Comparison of ENCODE assay signal across 18 mouse cellular contexts in genomic region chr8:78634018-78634417, GRCm38 (mm10).
A peak's percentile ranks its signal among the peaks of the same experiment; 100 is the strongest.
DNase-seq lines count a peak whose midpoint lies in the region; ATAC-seq and TF ChIP-seq lines count a peak whose summit lies in the region.
"Had no signal": no experiment of that assay in that cellular context is flagged by ENCODE, and none has a peak within 500 bp of the region (broad histone marks: within the 10 kb centered on the region; RNA-seq: fewer than 3 reads in every experiment).

No protein-coding gene starts in this region.

- H3K9ac ChIP-seq in intestine, embryonic 15.5 days, result no peak overlapping the region
- no peak overlapping the region for H3K9ac ChIP-seq in intestine, postnatal 0 days (ENCODE audit: low read depth, low read length)
- H3K9ac ChIP-seq in neural tube, embryonic 11.5 days (ENCODE audit: low read length), result no peak overlapping the region
- H3K9ac ChIP-seq in midbrain, embryonic 13.5 days (replicated peaks), result no peak overlapping the region
- H3K9ac ChIP-seq in neural tube, embryonic 15.5 days (replicated peaks), result peak overlapping the region; percentile 20; the same call in 1 of the 2 replicates
- H3K9ac ChIP-seq: embryonic facial prominence, embryonic 13.5 days; heart, embryonic 12.5 days had no signal

- H3K27me3 ChIP-seq in intestine, embryonic 15.5 days (replicated peaks), result no peaks in the 10 kb centered on the region
- H3K27me3 ChIP-seq in intestine, postnatal 0 days (replicated peaks; ENCODE audit: control insufficient read depth, insufficient read depth, low read length), result no peaks in the 10 kb centered on the region
- no peaks in the 10 kb centered on the region for H3K27me3 ChIP-seq in neural tube, embryonic 11.5 days (ENCODE audit: control insufficient read depth, insufficient read depth, low read length)
- H3K27me3 ChIP-seq in midbrain, embryonic 13.5 days, result no peaks in the 10 kb centered on the region
- H3K27me3 ChIP-seq in neural tube, embryonic 15.5 days (replicated peaks), result no peaks in the 10 kb centered on the region
- H3K27me3 ChIP-seq: embryonic facial prominence, embryonic 13.5 days; heart, embryonic 12.5 days had no signal

- no peak for ATAC-seq in intestine, embryonic 15.5 days
- no peak for ATAC-seq in intestine, postnatal 0 days
- peak; percentile 43; the same call in 1 of the 2 replicates for ATAC-seq in neural tube, embryonic 11.5 days (ENCODE audit: insufficient read depth, low FRiP score, low TSS enrichment)
- peak; percentile 53; the same call in 1 of the 2 replicates for ATAC-seq in midbrain, embryonic 13.5 days
- ATAC-seq in neural tube, embryonic 15.5 days (ENCODE audit: low FRiP score), result peak; percentile 29; the same call in 1 of the 2 replicates

- WGBS in intestine, embryonic 15.5 days, result 65% methylated on average over 3 of the region's 3 CpGs
- WGBS in intestine, postnatal 0 days, result 67% methylated on average over 3 of the region's 3 CpGs
- WGBS in neural tube, embryonic 11.5 days, result 56% methylated on average over 3 of the region's 3 CpGs
- WGBS in midbrain, embryonic 13.5 days, result 46% methylated on average over 3 of the region's 3 CpGs
- 30% methylated on average over 3 of the region's 3 CpGs for whole genome bisulfite sequencing in neural tube, embryonic 15.5 days

- H3K4me3 ChIP-seq in intestine, embryonic 15.5 days (replicated peaks), result no peak overlapping the region
- no peak overlapping the region for H3K4me3 ChIP-seq in intestine, postnatal 0 days (ENCODE audit: low read depth, low read length)
- H3K4me3 ChIP-seq in neural tube, embryonic 11.5 days (ENCODE audit: low read depth, low read length), result no peak overlapping the region
- H3K4me3 ChIP-seq in midbrain, embryonic 13.5 days (replicated peaks), result no peak overlapping the region
- peak overlapping the region; percentile 26; the same call in 1 of the 2 replicates for H3K4me3 ChIP-seq in neural tube, embryonic 15.5 days (replicated peaks)
- H3K4me3 ChIP-seq: embryonic facial prominence, embryonic 13.5 days; heart, embryonic 12.5 days had no signal

- no peaks in the 10 kb centered on the region for H3K36me3 ChIP-seq in intestine, embryonic 15.5 days
- no peaks in the 10 kb centered on the region for H3K36me3 ChIP-seq in intestine, postnatal 0 days (ENCODE audit: control insufficient read depth, insufficient read depth)
- no peaks in the 10 kb centered on the region for H3K36me3 ChIP-seq in neural tube, embryonic 11.5 days (ENCODE audit: control insufficient read depth, insufficient read depth, low read length)
- H3K36me3 ChIP-seq in midbrain, embryonic 13.5 days, result no peaks in the 10 kb centered on the region
- H3K36me3 ChIP-seq in neural tube, embryonic 15.5 days, result no peaks in the 10 kb centered on the region
- H3K36me3 ChIP-seq: embryonic facial prominence, embryonic 13.5 days; heart, embryonic 12.5 days had no signal

- TF ChIP-seq CTCF in intestine, postnatal 0 days (IDR thresholded peaks at IDR 0.05; ENCODE audit: low read depth), result no peak

- H3K9me3 ChIP-seq in intestine, embryonic 15.5 days, result no peaks in the 10 kb centered on the region
- no peaks in the 10 kb centered on the region for H3K9me3 ChIP-seq in intestine, postnatal 0 days (ENCODE audit: control insufficient read depth)
- H3K9me3 ChIP-seq in neural tube, embryonic 11.5 days (ENCODE audit: control insufficient read depth, low read length), result no peaks in the 10 kb centered on the region
- no peaks in the 10 kb centered on the region for H3K9me3 ChIP-seq in midbrain, embryonic 13.5 days
- H3K9me3 ChIP-seq in neural tube, embryonic 15.5 days (replicated peaks), result no peaks in the 10 kb centered on the region
- H3K9me3 ChIP-seq: embryonic facial prominence, embryonic 13.5 days had no signal

- no peak for DNase-seq in neural tube, embryonic 11.5 days (ENCODE audit: low spot score)
- DNase-seq in neural tube, embryonic 10.5 days (ENCODE audit: extremely low spot score, low spot score), result no peak
- no peak for DNase-seq in gastrocnemius, postnatal 4 days (ENCODE audit: low spot score in 2 of 2)
- no peak for DNase-seq in urinary bladder, postnatal 10 days (ENCODE audit: low spot score)
- DNase-seq: cerebellum, adult 9-10 months; heart, postnatal 36 days; kidney, adult 8-10 months; left cerebral cortex, postnatal 4 days; lung, adult 18-20 months; retina, postnatal 1 day; thymus, postnatal 4 days had no signal

- H3K4me1 ChIP-seq in intestine, embryonic 15.5 days (replicated peaks), result no peaks in the 10 kb centered on the region
- H3K4me1 ChIP-seq in intestine, postnatal 0 days (replicated peaks; ENCODE audit: control insufficient read depth, insufficient read depth, low read length), result no peaks in the 10 kb centered on the region
- peaks cover 9% of the 10 kb centered on the region for H3K4me1 ChIP-seq in neural tube, embryonic 11.5 days (ENCODE audit: control insufficient read depth, insufficient read depth, low read length)
- peaks cover 37% of the 10 kb centered on the region for H3K4me1 ChIP-seq in midbrain, embryonic 13.5 days (replicated peaks)
- H3K4me1 ChIP-seq in neural tube, embryonic 15.5 days, result peaks cover 17% of the 10 kb centered on the region

- H3K27ac ChIP-seq in intestine, embryonic 15.5 days, result no peak overlapping the region
- H3K27ac ChIP-seq in intestine, postnatal 0 days (ENCODE audit: low read depth, low read length), result no peak overlapping the region
- no peak overlapping the region for H3K27ac ChIP-seq in neural tube, embryonic 11.5 days (ENCODE audit: low read depth, low read length)
- H3K27ac ChIP-seq in midbrain, embryonic 13.5 days, result no peak overlapping the region
- no peak overlapping the region for H3K27ac ChIP-seq in neural tube, embryonic 15.5 days (replicated peaks)
- H3K27ac ChIP-seq: embryonic facial prominence, embryonic 13.5 days; layer of hippocampus, adult 2 months had no signal

- H3K4me2 ChIP-seq in intestine, embryonic 15.5 days (replicated peaks), result peak overlapping the region; percentile 9; the same call in 1 of the 2 replicates
- H3K4me2 ChIP-seq in intestine, postnatal 0 days (replicated peaks; ENCODE audit: low read depth), result no peak overlapping the region
- peak overlapping the region; percentile 14; the same call in 1 of the 2 replicates for H3K4me2 ChIP-seq in neural tube, embryonic 11.5 days (ENCODE audit: low read depth)
- peak overlapping the region; percentile 42; the same call in 1 of the 2 replicates for H3K4me2 ChIP-seq in midbrain, embryonic 13.5 days (replicated peaks)
- H3K4me2 ChIP-seq in neural tube, embryonic 15.5 days, result peak overlapping the region; percentile 52
- H3K4me2 ChIP-seq: heart, embryonic 12.5 days had no signal

Comparison
In these comparisons a context has a peak if more than half of its experiments do, and no peak if none do; other contexts are left out.
1. ATAC-seq: peak in neural tube, embryonic 11.5 days (single experiment), midbrain, embryonic 13.5 days (single experiment) and neural tube, embryonic 15.5 days (single experiment); none in intestine, embryonic 15.5 days (single experiment) and intestine, postnatal 0 days (single experiment).